Mouse (Mus musculus) limb, embryonic 11.5 days (tissue): ENCODE data around the gene Asl. TPM values are rescaled to one million over a fixed set of nuclear protein-coding genes. Genes with fewer than 3 reads are reported as not detected.

Experiments used
- ATAC-seq: fragments of 200-750 bp; cut with Nextera tagmentation; 2 replicates; pipeline ENCODE4 v1.8.0; 2017; ENCODE audit warnings: low read depth; ENCODE audit not compliant: insufficient number of reproducible peaks, low FRiP score, low TSS enrichment
- DNase-seq: peaks from one replicate; pipeline ENCODE4 v3.0.0-alpha.2; 2015; ENCODE audit warnings: low spot score
- H3K27ac ChIP-seq: fragments of 300-500 bp; sonication (generic); replicated peaks from 2 replicates; pipeline ENCODE4 v1.5.1; 2014; ENCODE audit warnings: low read depth, mild to moderate bottlenecking, low read length
- H3K27me3 ChIP-seq: fragments of 300-500 bp; sonication (generic); 2 replicates; pipeline ENCODE4 v1.6.1; 2014; ENCODE audit warnings: mild to moderate bottlenecking, low read length, mixed read lengths; ENCODE audit not compliant: control insufficient read depth, insufficient read depth
- H3K36me3 ChIP-seq: fragments of 300-500 bp; sonication (generic); 2 replicates; pipeline ENCODE4 v1.6.1; 2014; ENCODE audit warnings: mild to moderate bottlenecking, low read length, moderate library complexity, mixed read lengths; ENCODE audit not compliant: control insufficient read depth, insufficient read depth
- H3K4me1 ChIP-seq: fragments of 300-500 bp; sonication (generic); 2 replicates; pipeline ENCODE4 v1.6.1; 2014; ENCODE audit warnings: low read length, mixed read lengths; ENCODE audit not compliant: control insufficient read depth, insufficient read depth
- H3K4me2 ChIP-seq: fragments of 300-500 bp; sonication (generic); 2 replicates; pipeline ENCODE4 v1.6.1; 2014; ENCODE audit warnings: low read depth, mild to moderate bottlenecking, moderate library complexity; ENCODE audit not compliant: severe bottlenecking
- H3K4me3 ChIP-seq: fragments of 300-500 bp; sonication (generic); 2 replicates; pipeline ENCODE4 v1.5.1; 2014; ENCODE audit warnings: low read depth, low read length
- H3K9ac ChIP-seq: fragments of 300-500 bp; sonication (generic); 2 replicates; pipeline ENCODE4 v1.6.1; 2014; ENCODE audit warnings: mild to moderate bottlenecking, low read length
- H3K9me3 ChIP-seq: fragments of 300-500 bp; sonication (generic); 2 replicates; pipeline ENCODE4 v1.6.1; 2016; ENCODE audit warnings: low read length; ENCODE audit not compliant: control insufficient read depth
- WGBS: fragments of 180-500 bp; shearing (Covaris S2); extraction: QIAGEN DNeasy Blood & Tissue Kit; methylation state at CpG from one replicate; pipeline ENCODE4 v1.1.7; 2014; 5-methylcytosine and 5-hydroxymethylcytosine counted together
- polyA plus RNA-seq: library from polyadenylated mRNA; unstranded; fragments of >200 nt; fragmentation: Nextera tagmentation; extraction: Ambion mirVana; gene quantifications from 2 replicates; pipeline ENCODE4 v1.2.1, GENCODE M21; 2014

Gene Asl
- polyA plus RNA-seq, 1 experiment from 2014 or later: 29.0 TPM

DNA sequence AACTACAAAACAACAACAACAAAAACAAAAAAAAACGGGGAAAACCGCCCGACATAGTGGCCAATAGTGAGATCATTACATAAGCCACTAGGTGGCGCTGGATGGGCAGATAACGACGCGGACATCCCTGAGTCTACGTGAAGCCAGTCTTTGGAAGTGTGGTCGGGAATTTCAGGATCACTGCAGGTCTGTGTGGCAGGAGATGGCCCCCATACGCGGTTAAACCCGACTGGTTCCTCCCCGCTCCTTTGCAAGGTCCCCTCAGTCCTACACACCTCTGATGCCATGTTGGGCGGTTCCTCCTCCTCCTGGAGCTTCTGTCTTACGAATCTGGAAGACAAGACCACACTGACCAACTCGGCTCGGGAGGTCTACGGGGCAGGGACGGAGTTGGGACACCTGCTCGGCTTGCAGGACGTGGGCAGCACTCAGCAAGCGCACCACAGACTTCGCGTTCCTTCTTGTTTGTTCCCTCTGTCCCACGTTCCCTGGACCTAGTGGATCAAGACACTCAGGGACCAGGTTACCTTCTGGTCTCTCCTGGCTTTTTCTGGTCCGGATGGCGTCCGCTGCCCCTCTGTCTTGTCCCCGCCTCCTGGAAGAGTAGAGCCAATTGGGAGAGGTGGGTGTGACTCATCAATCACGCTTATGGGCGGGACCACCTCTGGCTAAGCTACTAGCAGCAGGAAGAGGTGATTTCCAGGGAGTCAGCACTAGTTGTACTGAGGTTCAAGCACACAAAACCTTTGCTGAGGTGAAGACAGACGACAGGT is 5.1 kb downstream of the Asl start:
- peak overlapping the region; percentile 82 for H3K4me2 ChIP-seq
- H3K4me1 ChIP-seq: no peaks in the 10 kb centered on the region
- peak overlapping the region; percentile 52; the same call in 1 of the 2 replicates for H3K27ac ChIP-seq
- ATAC-seq (peak; percentile 81), DNase-seq (peak; percentile 85)
- H3K36me3 ChIP-seq: no peaks in the 10 kb centered on the region
- WGBS: under 1% methylated on average over 32 of the region's 32 CpGs
- no peaks in the 10 kb centered on the region for H3K9me3 ChIP-seq
- H3K4me3 ChIP-seq: peak overlapping the region; percentile 56
- peak overlapping the region; percentile 55 for H3K9ac ChIP-seq
- no peaks in the 10 kb centered on the region for H3K27me3 ChIP-seq

DNA sequence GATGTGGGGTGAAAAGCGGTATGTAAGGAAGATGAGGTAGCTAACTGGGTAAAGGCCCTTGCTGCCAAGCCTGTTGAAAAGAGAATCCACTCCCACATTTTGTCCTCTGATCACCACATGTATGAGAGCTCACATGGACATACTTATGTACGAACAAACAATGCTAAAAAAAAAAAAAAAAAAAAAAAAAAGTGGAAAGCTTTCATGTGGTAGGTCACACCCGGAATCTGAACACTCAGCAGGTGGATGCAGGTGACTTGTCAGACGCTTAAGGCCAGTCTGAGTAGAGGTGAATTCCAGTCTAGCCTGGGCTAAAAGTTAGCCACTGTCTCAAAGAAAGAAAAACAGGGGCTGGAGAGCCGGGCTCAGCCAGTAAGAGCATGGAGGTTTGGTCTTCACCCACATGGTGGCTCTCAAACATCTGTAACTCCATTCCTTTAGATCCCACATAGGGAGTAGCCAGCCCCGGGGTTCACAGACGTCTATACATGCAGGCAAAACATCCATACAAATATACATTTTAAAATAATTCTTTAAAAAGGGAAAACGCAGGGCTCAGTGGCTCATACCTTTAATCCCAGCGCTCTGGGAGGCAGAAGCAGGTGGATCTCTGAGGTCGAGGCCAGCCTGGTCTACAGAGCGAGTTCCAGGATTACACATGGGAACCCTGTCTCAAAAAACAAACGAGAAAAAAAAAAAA is 5.8 kb downstream of the Asl start:
- Histone ChIP-seq H3K4me3 (peak overlapping the region; percentile 56), H3K9ac (no peak overlapping the region; the same call in 1 of the 2 replicates), H3K4me1 (no peaks in the 10 kb centered on the region), H3K36me3 (no peaks in the 10 kb centered on the region), H3K4me2 (peak overlapping the region; percentile 82; the same call in 1 of the 2 replicates), H3K27me3 (no peaks in the 10 kb centered on the region), H3K27ac (no peak overlapping the region), H3K9me3 (no peaks in the 10 kb centered on the region)
- peak; percentile 28 for DNase-seq
- 45% methylated on average over 12 of the region's 12 CpGs for WGBS
- no peak for ATAC-seq

DNA sequence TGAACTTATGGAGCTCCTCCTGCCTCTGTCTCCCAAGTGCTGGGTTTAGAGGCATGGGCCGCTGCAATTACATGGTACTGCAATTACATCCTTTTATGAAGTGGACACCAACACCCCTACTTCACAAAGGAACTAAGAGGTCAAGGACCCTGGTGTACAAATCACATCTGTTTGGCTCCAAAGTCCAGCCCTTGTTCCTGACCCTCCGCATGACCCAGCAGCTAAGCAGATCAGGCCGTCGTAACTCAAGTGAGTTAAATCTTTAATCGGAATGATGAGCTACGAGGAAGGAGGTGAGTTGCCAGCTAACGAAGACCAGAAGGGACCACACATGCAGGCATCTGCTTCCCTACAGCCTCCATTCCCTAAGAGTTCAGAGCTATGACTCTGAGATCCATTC is 6.7 kb downstream of the Asl start:
- WGBS: 29% methylated on average over 7 of the region's 7 CpGs
- H3K9me3 ChIP-seq: no peaks in the 10 kb centered on the region
- H3K4me3 ChIP-seq: no peak overlapping the region
- ATAC-seq (no peak), DNase-seq (no peak)
- no peaks in the 10 kb centered on the region for H3K27me3 ChIP-seq
- no peak overlapping the region for H3K9ac ChIP-seq
- no peaks in the 10 kb centered on the region for H3K36me3 ChIP-seq
- H3K27ac ChIP-seq: no peak overlapping the region
- H3K4me2 ChIP-seq: no peak overlapping the region
- H3K4me1 ChIP-seq: no peaks in the 10 kb centered on the region

DNA sequence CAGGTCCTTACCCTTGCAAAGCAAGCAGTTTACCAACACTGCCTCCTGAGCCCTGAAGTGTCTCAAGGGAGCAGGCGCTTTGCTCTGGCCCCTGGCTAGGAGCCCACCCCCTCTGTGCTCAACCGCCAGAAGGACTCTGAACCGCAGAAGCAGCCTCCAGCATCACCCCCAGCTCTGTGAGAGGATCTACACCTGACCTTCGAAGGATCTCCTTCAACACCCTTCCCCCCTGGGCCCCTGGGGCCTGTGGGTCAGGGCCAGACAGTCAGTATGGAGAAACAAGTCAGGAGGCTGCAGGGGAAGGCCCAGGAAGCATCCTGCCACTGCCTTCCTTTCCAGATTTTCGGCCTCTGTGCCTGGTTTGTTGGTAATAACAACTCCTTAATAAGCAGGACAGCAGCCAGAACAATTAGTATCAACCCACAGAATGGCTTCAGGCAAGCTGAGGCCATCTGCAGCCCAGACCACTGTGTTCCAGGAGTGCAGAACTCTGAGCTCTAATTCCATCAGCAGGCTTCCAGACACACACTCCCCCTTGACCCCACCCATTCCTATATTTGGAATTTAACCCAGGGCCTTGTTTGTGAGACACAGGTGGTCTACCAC is 7.6 kb downstream of the Asl start:
- Histone ChIP-seq H3K4me3 (no peak overlapping the region), H3K9me3 (no peaks in the 10 kb centered on the region), H3K27ac (peak overlapping the region; percentile 60), H3K4me2 (no peak overlapping the region), H3K36me3 (no peaks in the 10 kb centered on the region), H3K4me1 (no peaks in the 10 kb centered on the region), H3K27me3 (no peaks in the 10 kb centered on the region), H3K9ac (no peak overlapping the region)
- DNase-seq (peak; percentile 37), ATAC-seq (no peak)
- WGBS: 45% methylated on average over 5 of the region's 5 CpGs

DNA sequence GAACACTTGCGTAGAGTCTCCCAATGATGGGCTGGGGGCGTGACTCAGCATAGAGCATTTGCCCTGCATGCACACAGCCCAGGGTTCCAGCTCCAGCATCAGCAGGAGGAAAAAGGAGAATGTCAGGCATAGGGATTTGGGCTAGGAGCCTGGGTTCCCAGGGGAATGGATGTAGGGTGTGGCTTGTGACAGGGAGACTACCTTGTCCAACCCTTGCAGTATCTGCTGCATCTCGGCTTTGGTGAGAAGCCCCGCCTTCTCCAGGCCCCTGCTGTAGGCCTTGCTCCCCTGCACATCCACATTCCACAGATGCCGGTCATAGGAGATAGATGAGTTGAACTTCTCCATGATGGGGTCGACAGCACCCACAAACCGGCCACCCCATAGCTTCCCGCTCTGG is 9.6 kb downstream of the Asl start:
- Histone ChIP-seq H3K9ac (no peak overlapping the region), H3K9me3 (no peaks in the 10 kb centered on the region), H3K27me3 (no peaks in the 10 kb centered on the region), H3K27ac (no peak overlapping the region), H3K4me3 (no peak overlapping the region), H3K36me3 (no peaks in the 10 kb centered on the region; the same call in 1 of the 2 replicates), H3K4me1 (no peaks in the 10 kb centered on the region), H3K4me2 (no peak overlapping the region)
- no peak for ATAC-seq
- DNase-seq: no peak
- 72% methylated on average over 8 of the region's 8 CpGs for WGBS

DNA sequence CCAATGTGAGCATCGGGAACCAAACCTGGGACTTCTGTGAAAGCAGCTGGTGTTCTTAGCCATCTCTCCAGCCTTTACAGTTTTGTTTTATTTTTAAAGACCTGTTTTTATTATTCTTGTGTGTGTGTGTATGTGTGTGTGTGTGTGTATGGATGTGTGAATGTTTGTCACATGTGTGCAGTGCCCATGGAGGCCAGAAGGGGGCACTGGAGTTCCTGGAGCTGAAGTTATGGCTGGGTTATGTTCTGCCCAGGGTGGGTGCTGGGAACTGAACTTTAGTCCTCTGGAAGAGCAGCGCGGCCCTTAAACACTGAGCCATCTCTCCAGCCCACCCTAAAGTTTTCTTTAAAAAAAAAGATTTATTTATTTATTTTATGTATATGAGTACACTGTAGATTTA is 13.9 kb downstream of the Asl start:
- Histone ChIP-seq H3K27me3 (no peaks in the 10 kb centered on the region), H3K4me1 (no peaks in the 10 kb centered on the region), H3K9ac (no peak overlapping the region), H3K9me3 (peaks cover 3% of the 10 kb centered on the region; the same call in 1 of the 2 replicates), H3K4me2 (no peak overlapping the region), H3K4me3 (no peak overlapping the region), H3K27ac (no peak overlapping the region), H3K36me3 (peaks cover 5% of the 10 kb centered on the region)
- WGBS: 92% methylated on average over 3 of the region's 3 CpGs
- DNase-seq: no peak
- no peak for ATAC-seq

DNA sequence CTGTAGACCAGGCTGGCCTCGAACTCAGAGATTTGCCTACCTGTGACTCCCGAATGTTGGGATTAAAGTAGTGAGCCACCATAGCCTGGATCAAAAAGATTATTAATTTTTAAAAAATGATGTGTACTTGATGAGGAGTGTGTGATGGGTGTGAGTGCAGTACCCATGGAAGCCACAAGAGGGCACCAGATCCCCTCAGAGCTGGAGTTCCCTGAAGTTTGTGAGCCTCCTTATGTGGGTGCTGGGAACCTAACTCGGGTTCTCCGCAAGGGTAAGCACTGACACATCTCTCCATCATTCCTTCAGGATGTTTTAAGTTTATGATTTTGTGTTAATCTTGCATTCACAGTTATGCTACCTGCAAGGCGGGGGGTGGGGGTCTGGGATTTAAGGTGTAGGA is 18.1 kb downstream of the Asl start:
- Histone ChIP-seq H3K4me2 (no peak overlapping the region), H3K4me1 (no peaks in the 10 kb centered on the region), H3K27ac (no peak overlapping the region), H3K9me3 (peaks cover 3% of the 10 kb centered on the region; the same call in 1 of the 2 replicates), H3K27me3 (no peaks in the 10 kb centered on the region), H3K9ac (no peak overlapping the region), H3K4me3 (no peak overlapping the region), H3K36me3 (peaks cover 5% of the 10 kb centered on the region)
- 92% methylated on average over 5 of the region's 5 CpGs for WGBS
- no peak for DNase-seq
- no peak for ATAC-seq

DNA sequence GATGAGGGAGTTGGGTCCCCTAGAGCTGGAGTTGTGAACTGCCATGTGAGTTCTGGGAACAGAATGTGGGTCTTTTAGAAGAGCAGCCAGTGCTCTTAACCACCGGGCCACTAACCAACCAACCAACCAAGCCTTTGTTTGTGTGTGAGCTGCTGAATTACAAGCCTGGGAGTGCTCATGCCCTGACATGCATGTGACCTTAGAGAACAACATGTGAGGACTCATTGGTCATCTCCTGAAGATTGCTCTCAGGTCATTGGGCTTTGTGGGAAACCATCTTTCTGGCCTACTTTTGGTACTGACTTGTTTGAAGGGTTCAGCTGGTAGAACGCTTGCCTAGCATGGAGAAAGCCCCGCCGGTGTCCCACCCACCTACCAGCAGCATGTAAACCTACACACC is 19.3 kb downstream of the Asl start:
- no peak overlapping the region for H3K4me3 ChIP-seq
- no peak for DNase-seq
- H3K9ac ChIP-seq: no peak overlapping the region
- no peak for ATAC-seq
- H3K4me1 ChIP-seq: no peaks in the 10 kb centered on the region
- H3K4me2 ChIP-seq: no peak overlapping the region
- 90% methylated on average over 4 of the region's 4 CpGs for WGBS
- H3K27me3 ChIP-seq: no peaks in the 10 kb centered on the region
- H3K9me3 ChIP-seq: peaks cover 3% of the 10 kb centered on the region; the same call in 1 of the 2 replicates
- peaks cover 5% of the 10 kb centered on the region for H3K36me3 ChIP-seq
- H3K27ac ChIP-seq: no peak overlapping the region
